Mouse (Mus musculus) G1E (cell line): ENCODE measurements around the gene Olfr978. TPM values are rescaled to one million over a fixed set of nuclear protein-coding genes. Genes with fewer than 3 reads are reported as not detected.

Source experiments
- polyA plus RNA-seq: library from polyadenylated mRNA; stranded (reverse); fragments of >175 nt; gene quantifications from 2 replicates; pipeline ENCODE4 v1.2.3, GENCODE M21; 2012
- total RNA-seq, 2 experiments: library from RNA; stranded (forward) in 1 of 2; stranded (reverse) in 1 of 2; fragments of 200-1000 nt in 1 of 2; fragments of >200 nt in 1 of 2; fragmentation: Nextera tagmentation in 1 of 2; gene quantifications; 2 replicates each; pipeline ENCODE4 v1.2.3; 2014 to 2017

Olfr978 gene
- total and polyA plus RNA-seq, 3 experiments: 0.05 TPM; not detected in 2

Other genes with a start within 250 kb of the Olfr978 start
- gene Olfr967, start 245.9 kb upstream of the Olfr978 start, total RNA-seq (2014; fragmentation: Nextera tagmentation): not detected in 2 replicates
- gene Olfr967, start 245.9 kb upstream of the Olfr978 start, total RNA-seq (2017): 0.16 TPM in 1 of 2 replicates, not detected in the other
- not detected in 2 replicates for gene Olfr967, start 245.9 kb upstream of the Olfr978 start, polyA plus RNA-seq
- gene Olfr968, start 208.9 kb upstream of the Olfr978 start, total RNA-seq (2014; fragmentation: Nextera tagmentation): not detected in 2 replicates
- 0.06 and 0.11 TPM in 2 replicates for gene Olfr968, start 208.9 kb upstream of the Olfr978 start, total RNA-seq (2017)
- not detected in 2 replicates for gene Olfr968, start 208.9 kb upstream of the Olfr978 start, polyA plus RNA-seq
- not detected in 2 replicates for gene Olfr969, start 201.2 kb upstream of the Olfr978 start, total RNA-seq (2014; fragmentation: Nextera tagmentation)
- not detected in 2 replicates for gene Olfr969, start 201.2 kb upstream of the Olfr978 start, total RNA-seq (2017)
- not detected in 2 replicates for gene Olfr969, start 201.2 kb upstream of the Olfr978 start, polyA plus RNA-seq
- gene Olfr970, start 183.3 kb upstream of the Olfr978 start, total RNA-seq (2014; fragmentation: Nextera tagmentation): not detected in 2 replicates
- gene Olfr970, start 183.3 kb upstream of the Olfr978 start, total RNA-seq (2017): 0.33 TPM in 1 of 2 replicates, not detected in the other
- not detected in 2 replicates for gene Olfr970, start 183.3 kb upstream of the Olfr978 start, polyA plus RNA-seq
- not detected in 2 replicates for gene Olfr971, start 155.2 kb upstream of the Olfr978 start, total RNA-seq (2014; fragmentation: Nextera tagmentation)
- not detected in 2 replicates for gene Olfr971, start 155.2 kb upstream of the Olfr978 start, total RNA-seq (2017)
- not detected in 2 replicates for gene Olfr971, start 155.2 kb upstream of the Olfr978 start, polyA plus RNA-seq
- gene Olfr972, start 125.7 kb upstream of the Olfr978 start, total RNA-seq (2014; fragmentation: Nextera tagmentation): not detected in 2 replicates
- gene Olfr972, start 125.7 kb upstream of the Olfr978 start, total RNA-seq (2017): 0.44 TPM in 1 of 2 replicates, not detected in the other
- not detected in 2 replicates for gene Olfr972, start 125.7 kb upstream of the Olfr978 start, polyA plus RNA-seq
- not detected in 2 replicates for gene Olfr229, start 84.8 kb upstream of the Olfr978 start, total RNA-seq (2014; fragmentation: Nextera tagmentation)
- 0.16 TPM in 1 of 2 replicates, not detected in the other for gene Olfr229, start 84.8 kb upstream of the Olfr978 start, total RNA-seq (2017)
- gene Olfr229, start 84.8 kb upstream of the Olfr978 start, polyA plus RNA-seq: not detected in 2 replicates
- gene Olfr974, start 54.6 kb upstream of the Olfr978 start, total RNA-seq (2014; fragmentation: Nextera tagmentation): not detected in 2 replicates
- gene Olfr974, start 54.6 kb upstream of the Olfr978 start, total RNA-seq (2017): not detected in 2 replicates
- gene Olfr974, start 54.6 kb upstream of the Olfr978 start, polyA plus RNA-seq: not detected in 2 replicates
- gene Olfr975, start 40.1 kb upstream of the Olfr978 start, total RNA-seq (2014; fragmentation: Nextera tagmentation): 0.38 TPM in 1 of 2 replicates, not detected in the other
- gene Olfr975, start 40.1 kb upstream of the Olfr978 start, total RNA-seq (2017): 0.22 and 0.29 TPM in 2 replicates
- gene Olfr975, start 40.1 kb upstream of the Olfr978 start, polyA plus RNA-seq: not detected in 2 replicates
- gene Olfr976, start 31.0 kb upstream of the Olfr978 start, total RNA-seq (2014; fragmentation: Nextera tagmentation): not detected in 2 replicates
- gene Olfr976, start 31.0 kb upstream of the Olfr978 start, total RNA-seq (2017): not detected in 2 replicates
- gene Olfr976, start 31.0 kb upstream of the Olfr978 start, polyA plus RNA-seq: not detected in 2 replicates
- not detected in 2 replicates for gene Olfr979, start 11.4 kb downstream of the Olfr978 start, total RNA-seq (2014; fragmentation: Nextera tagmentation)
- 0.16 TPM in 1 of 2 replicates, not detected in the other for gene Olfr979, start 11.4 kb downstream of the Olfr978 start, total RNA-seq (2017)
- not detected in 2 replicates for gene Olfr979, start 11.4 kb downstream of the Olfr978 start, polyA plus RNA-seq
- not detected in 2 replicates for gene Olfr980, start 17.5 kb downstream of the Olfr978 start, total RNA-seq (2014; fragmentation: Nextera tagmentation)
- gene Olfr980, start 17.5 kb downstream of the Olfr978 start, total RNA-seq (2017): 0.06 and 0.22 TPM in 2 replicates
- gene Olfr980, start 17.5 kb downstream of the Olfr978 start, polyA plus RNA-seq: not detected in 2 replicates
- gene Olfr981, start 29.4 kb downstream of the Olfr978 start, total RNA-seq (2014; fragmentation: Nextera tagmentation): not detected in 2 replicates
- gene Olfr981, start 29.4 kb downstream of the Olfr978 start, total RNA-seq (2017): 0.17 and 0.27 TPM in 2 replicates
- not detected in 2 replicates for gene Olfr981, start 29.4 kb downstream of the Olfr978 start, polyA plus RNA-seq
- gene Olfr982, start 81.7 kb downstream of the Olfr978 start, total RNA-seq (2014; fragmentation: Nextera tagmentation): not detected in 2 replicates
- gene Olfr982, start 81.7 kb downstream of the Olfr978 start, total RNA-seq (2017): under 0.01 and 0.11 TPM in 2 replicates
- gene Olfr982, start 81.7 kb downstream of the Olfr978 start, polyA plus RNA-seq: not detected in 2 replicates
- not detected in 2 replicates for gene Olfr983, start 101.5 kb downstream of the Olfr978 start, total RNA-seq (2014; fragmentation: Nextera tagmentation)
- gene Olfr983, start 101.5 kb downstream of the Olfr978 start, total RNA-seq (2017): 0.05 TPM in 1 of 2 replicates, not detected in the other
- not detected in 2 replicates for gene Olfr983, start 101.5 kb downstream of the Olfr978 start, polyA plus RNA-seq
- gene Olfr984, start 122.1 kb downstream of the Olfr978 start, total RNA-seq (2014; fragmentation: Nextera tagmentation): not detected in 2 replicates
- gene Olfr984, start 122.1 kb downstream of the Olfr978 start, total RNA-seq (2017): 0.11 and 0.23 TPM in 2 replicates
- not detected in 2 replicates for gene Olfr984, start 122.1 kb downstream of the Olfr978 start, polyA plus RNA-seq
- not detected in 2 replicates for gene Olfr985, start 138.1 kb downstream of the Olfr978 start, total RNA-seq (2014; fragmentation: Nextera tagmentation)
- not detected in 2 replicates for gene Olfr985, start 138.1 kb downstream of the Olfr978 start, total RNA-seq (2017)
- not detected in 2 replicates for gene Olfr985, start 138.1 kb downstream of the Olfr978 start, polyA plus RNA-seq
- not detected in 2 replicates for gene Tmem225, start 156.0 kb downstream of the Olfr978 start, total RNA-seq (2014; fragmentation: Nextera tagmentation)
- 0.11 and 0.12 TPM in 2 replicates for gene Tmem225, start 156.0 kb downstream of the Olfr978 start, total RNA-seq (2017)
- gene Tmem225, start 156.0 kb downstream of the Olfr978 start, polyA plus RNA-seq: not detected in 2 replicates
- gene Olfr986, start 188.8 kb downstream of the Olfr978 start, total RNA-seq (2014; fragmentation: Nextera tagmentation): not detected in 2 replicates
- gene Olfr986, start 188.8 kb downstream of the Olfr978 start, total RNA-seq (2017): 0.27 TPM in 1 of 2 replicates, not detected in the other
- gene Olfr986, start 188.8 kb downstream of the Olfr978 start, polyA plus RNA-seq: not detected in 2 replicates
- 1.7 and 2.9 TPM in 2 replicates for gene Zfp202, start 200.2 kb downstream of the Olfr978 start, total RNA-seq (2014; fragmentation: Nextera tagmentation)
- 1.8 and 1.9 TPM in 2 replicates for gene Zfp202, start 200.2 kb downstream of the Olfr978 start, total RNA-seq (2017)
- gene Zfp202, start 200.2 kb downstream of the Olfr978 start, polyA plus RNA-seq: 0.67 and 0.85 TPM in 2 replicates